Mouse (Mus musculus): ENCODE measurements around the gene Fbxl8. TPM values are rescaled to one million over a fixed set of nuclear protein-coding genes. Genes with fewer than 3 reads are reported as not detected.
A peak's percentile ranks its signal among the peaks of the same experiment; 100 is the strongest.

Gene Fbxl8
- total and polyA plus RNA-seq, 2 experiments from 2014 or later = 1.2 to 3.1 TPM

DNA sequence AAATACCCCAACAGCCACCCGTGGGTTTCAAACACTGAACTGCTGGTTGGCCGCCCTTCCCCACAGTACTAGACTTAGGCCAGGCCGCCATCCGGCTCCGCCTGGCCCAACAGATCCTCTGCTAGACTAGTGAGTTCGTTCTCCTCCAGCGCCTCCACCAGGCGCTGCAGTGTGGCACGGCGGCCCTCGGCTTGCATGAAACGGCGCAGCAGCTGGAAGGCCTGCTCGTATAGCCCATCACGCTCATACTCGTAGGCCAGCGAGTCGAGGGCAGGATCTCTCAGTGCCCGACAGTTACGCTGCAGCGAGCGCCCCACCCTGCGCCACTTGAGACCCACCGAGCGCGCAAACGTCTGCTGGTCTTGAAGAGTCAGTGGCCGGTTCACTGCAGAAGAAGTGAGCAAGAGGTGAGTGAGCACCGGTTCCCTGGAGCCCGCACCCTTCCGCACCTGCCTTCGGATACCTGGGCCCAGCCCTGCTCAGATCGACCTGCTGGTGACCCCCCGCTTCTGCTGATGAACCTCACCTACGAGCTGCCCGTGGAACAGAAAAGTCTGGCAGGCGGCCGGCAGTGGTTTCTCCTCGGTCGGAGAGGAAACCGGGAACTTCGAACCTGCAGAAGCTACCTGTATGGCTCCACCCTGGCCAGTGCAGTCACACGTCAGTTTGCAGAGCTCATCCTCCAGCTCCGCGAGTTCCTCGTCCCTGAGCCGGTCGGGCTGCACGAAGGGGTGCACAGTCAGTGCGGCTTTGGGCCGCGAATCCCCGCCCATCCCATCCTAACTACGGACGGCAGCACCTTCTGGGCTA lies 5.3 kb upstream of the Fbxl8 start:
- ATAC-seq = peak; percentile 43
- Histone ChIP-seq H3K9me3 (ENCODE audit: low read length) (no peaks in the 10 kb centered on the region), H3K27ac (no peak overlapping the region), H3K4me3 (ENCODE audit: low read length) (peak overlapping the region; percentile 35), H3K36me3 (ENCODE audit: insufficient read depth, low read length) (no peaks in the 10 kb centered on the region), H3K4me1 (ENCODE audit: insufficient read depth, low read length) (peaks cover 10% of the 10 kb centered on the region), H3K27me3 (ENCODE audit: insufficient read depth, low read length) (peaks cover 16% of the 10 kb centered on the region), H3K4me2 (ENCODE audit: low read depth, low read length) (peak overlapping the region; percentile 63), H3K9ac (replicated peaks; ENCODE audit: low read length) (0 out of 2 replicates have a peak overlapping the region, but pooled peaks have one; percentile 3)
- peak; percentile 44; the same call in 1 of the 2 replicates for TF ChIP-seq CTCF (IDR thresholded peaks at IDR 0.05; ENCODE audit: low read depth)
- peak; percentile 67 for DNase-seq (ENCODE audit: low spot score)
- WGBS = 3% methylated on average over 55 of the region's 55 CpGs

DNA sequence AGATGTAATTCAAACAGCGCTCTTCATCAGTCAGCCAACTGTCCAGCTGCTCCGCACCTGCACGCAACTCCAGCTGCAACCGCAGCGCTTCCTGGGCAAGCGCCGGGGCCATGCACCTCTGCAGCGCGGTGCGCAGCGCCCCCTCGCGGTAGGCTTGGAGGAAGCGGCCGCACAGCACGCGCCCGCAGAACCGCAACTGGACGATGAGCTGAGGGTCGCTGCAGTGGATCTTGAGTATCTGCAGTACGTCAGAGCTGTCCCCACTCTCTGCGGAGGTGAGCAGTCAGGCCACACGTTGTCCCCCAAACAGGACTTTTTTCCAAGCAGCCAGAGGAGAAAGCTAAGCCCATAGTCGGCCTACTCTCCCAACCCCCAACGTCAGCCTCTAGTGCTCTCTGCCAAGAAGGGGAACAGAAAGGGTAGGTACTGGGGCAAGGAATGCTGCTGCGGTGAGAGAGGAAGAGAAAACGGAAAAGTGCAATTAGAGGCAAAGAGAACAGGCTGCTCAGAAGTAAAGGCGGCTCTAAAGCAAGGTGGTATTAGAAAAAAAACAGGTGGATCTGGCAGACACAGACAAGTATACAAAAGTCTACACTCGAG lies 4.6 kb upstream of the Fbxl8 start:
- peaks cover 10% of the 10 kb centered on the region for H3K4me1 ChIP-seq (ENCODE audit: insufficient read depth, low read length)
- H3K27ac ChIP-seq = no peak overlapping the region
- WGBS = 3% methylated on average over 30 of the region's 30 CpGs
- no peaks in the 10 kb centered on the region for H3K36me3 ChIP-seq (ENCODE audit: insufficient read depth, low read length)
- DNase-seq (ENCODE audit: low spot score) = peak; percentile 88
- 0 out of 2 replicates have a peak overlapping the region, but pooled peaks have one; percentile 3 for H3K9ac ChIP-seq (replicated peaks; ENCODE audit: low read length)
- H3K4me3 ChIP-seq (ENCODE audit: low read length) = peak overlapping the region; percentile 35
- H3K4me2 ChIP-seq (ENCODE audit: low read depth, low read length) = peak overlapping the region; percentile 63
- peak; percentile 92 for TF ChIP-seq CTCF (IDR thresholded peaks at IDR 0.05; ENCODE audit: low read depth)
- peak; percentile 73 for ATAC-seq
- H3K27me3 ChIP-seq (ENCODE audit: insufficient read depth, low read length) = peaks cover 16% of the 10 kb centered on the region
- H3K9me3 ChIP-seq (ENCODE audit: low read length) = no peaks in the 10 kb centered on the region

DNA sequence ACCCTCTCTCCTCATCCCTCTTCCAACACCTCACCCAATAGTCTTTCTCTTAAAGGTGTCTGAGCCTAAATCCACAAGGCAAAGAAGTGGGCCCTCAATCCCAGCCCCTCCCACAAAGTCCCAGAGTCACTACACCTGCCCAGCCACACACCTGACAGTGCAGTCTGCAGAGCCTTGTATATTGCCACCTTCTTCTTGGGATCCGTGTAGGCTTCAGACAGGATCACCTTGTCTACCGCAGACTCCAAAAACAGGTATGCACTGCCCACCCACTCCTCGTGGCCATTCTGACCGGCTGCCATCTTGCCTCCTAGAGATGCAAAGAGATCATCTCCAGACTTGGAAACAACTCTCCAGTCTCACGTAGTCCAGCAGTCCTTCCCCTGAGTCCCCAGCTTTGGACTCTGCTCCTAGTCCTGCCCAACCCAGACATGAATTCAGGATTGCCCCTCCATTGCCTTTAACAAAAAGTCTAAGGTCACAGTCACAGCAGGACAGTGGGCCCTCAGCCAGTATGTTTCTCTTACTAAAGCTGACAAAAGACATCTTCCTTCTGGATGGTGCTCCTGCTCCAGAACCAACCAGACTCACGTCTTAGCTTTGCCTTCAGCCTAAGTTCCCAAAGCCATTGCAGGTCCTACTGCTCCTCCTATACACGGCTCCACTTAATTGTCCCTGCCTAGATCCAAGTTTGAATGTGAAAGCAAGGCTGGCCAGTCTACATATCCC lies 3.9 kb upstream of the Fbxl8 start:
- no peaks in the 10 kb centered on the region for H3K36me3 ChIP-seq (ENCODE audit: insufficient read depth, low read length)
- 67% methylated on average over 7 of the region's 7 CpGs for WGBS
- H3K9me3 ChIP-seq (ENCODE audit: low read length) = no peaks in the 10 kb centered on the region
- H3K4me1 ChIP-seq (ENCODE audit: insufficient read depth, low read length) = peaks cover 10% of the 10 kb centered on the region
- peaks cover 16% of the 10 kb centered on the region for H3K27me3 ChIP-seq (ENCODE audit: insufficient read depth, low read length)
- TF ChIP-seq CTCF (IDR thresholded peaks at IDR 0.05; ENCODE audit: low read depth) = no peak
- H3K4me3 ChIP-seq (ENCODE audit: low read length) = no peak overlapping the region
- DNase-seq (ENCODE audit: low spot score) (no peak), ATAC-seq (no peak)
- H3K4me2 ChIP-seq (ENCODE audit: low read depth, low read length) = no peak overlapping the region
- no peak overlapping the region for H3K27ac ChIP-seq
- no peak overlapping the region for H3K9ac ChIP-seq (replicated peaks; ENCODE audit: low read length)

DNA sequence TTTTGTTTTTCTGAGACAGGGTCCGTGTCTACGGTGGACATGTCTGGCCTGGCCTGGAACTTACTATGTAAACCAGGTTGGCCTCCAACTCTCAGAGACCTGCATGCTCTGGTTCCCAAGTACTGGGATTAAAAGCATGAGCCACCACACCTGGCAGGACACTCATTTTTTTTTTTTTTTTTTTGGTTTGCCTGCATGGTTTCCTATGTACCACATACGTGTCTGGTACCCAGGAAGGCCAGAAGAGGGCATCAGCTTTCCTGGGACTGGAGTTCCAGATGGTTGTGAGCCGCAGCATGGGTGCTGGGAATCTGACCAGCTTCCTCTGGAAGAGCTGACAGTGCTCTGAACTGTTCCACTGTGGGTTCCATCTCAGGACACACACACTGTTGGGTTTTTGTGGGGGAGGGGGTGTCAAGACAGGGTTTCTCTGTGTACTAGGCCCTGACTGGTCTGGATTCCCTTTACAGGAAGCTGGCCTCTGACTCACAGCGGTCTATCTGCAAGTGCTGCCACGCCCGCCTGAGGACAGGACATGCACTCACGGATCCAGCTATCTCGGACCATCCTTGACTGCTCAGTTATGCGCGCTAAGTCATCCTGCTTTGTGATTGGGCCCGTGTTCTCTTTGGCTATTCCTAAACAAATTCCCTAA lies 3.0 kb upstream of the Fbxl8 start:
- no peak for TF ChIP-seq CTCF (IDR thresholded peaks at IDR 0.05; ENCODE audit: low read depth)
- Histone ChIP-seq H3K4me3 (ENCODE audit: low read length) (no peak overlapping the region), H3K27me3 (ENCODE audit: insufficient read depth, low read length) (peaks cover 21% of the 10 kb centered on the region), H3K27ac (no peak overlapping the region), H3K36me3 (ENCODE audit: insufficient read depth, low read length) (no peaks in the 10 kb centered on the region), H3K9ac (replicated peaks; ENCODE audit: low read length) (no peak overlapping the region), H3K4me1 (ENCODE audit: insufficient read depth, low read length) (peaks cover 10% of the 10 kb centered on the region), H3K4me2 (ENCODE audit: low read depth, low read length) (no peak overlapping the region), H3K9me3 (ENCODE audit: low read length) (no peaks in the 10 kb centered on the region)
- WGBS = 90% methylated on average over 12 of the region's 12 CpGs
- no peak for ATAC-seq
- no peak for DNase-seq (ENCODE audit: low spot score)

DNA sequence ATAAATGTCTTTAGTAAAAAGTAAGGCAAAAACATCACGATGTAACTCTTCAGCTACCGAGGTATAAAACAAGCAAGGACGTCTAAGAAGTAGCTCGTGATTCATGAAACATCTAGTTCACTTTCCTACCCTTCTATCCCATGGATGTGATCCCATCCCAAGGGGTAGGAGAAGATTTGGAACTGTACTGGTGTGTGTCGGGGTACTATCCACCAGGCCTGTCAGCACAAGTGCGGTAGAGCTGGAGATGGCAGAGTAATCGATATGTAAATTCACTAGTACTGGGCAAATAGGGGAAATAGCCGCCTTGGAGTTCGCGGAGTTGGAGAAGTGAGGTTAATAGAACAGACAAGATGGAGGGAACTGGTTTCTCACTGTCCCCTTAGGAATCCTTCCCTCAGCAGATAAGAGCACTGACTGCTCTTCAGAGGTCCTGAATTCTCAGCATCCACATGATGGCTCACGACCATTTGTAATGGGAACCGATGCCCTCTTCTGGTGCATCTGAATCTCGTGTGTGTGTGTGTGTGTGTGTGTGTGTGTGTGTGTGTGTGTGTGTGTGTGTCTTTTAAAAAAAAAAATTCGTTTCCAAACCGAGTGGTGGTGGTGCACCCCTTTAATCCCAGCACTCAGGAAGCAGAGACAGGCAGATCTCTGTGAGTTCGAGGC lies 1.1 kb upstream of the Fbxl8 start:
- Histone ChIP-seq H3K27me3 (ENCODE audit: insufficient read depth, low read length) (peaks cover 14% of the 10 kb centered on the region), H3K4me2 (ENCODE audit: low read depth, low read length) (no peak overlapping the region)
- WGBS = 43% methylated on average over 16 of the region's 16 CpGs

DNA sequence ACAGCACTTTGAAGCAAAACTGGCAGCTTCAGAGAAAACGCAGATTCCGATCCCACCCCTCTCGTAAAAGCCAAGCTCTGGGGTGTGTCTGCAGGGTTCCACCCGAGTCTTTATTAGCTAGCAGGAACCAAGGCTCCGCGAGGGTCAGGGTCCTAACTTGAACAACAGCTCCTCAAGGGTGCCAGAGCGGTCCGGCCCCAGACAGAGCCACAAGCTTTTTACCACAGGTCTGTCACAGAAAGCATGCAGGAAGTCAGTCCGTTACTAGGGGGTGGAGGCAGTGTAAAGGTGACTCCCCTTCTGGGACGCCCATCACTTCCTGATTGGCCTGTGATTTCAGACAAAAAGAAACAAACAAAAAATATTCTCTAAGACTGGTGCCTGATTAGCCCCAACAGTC lies 680 bp downstream of the Fbxl8 start:
- no peak for ATAC-seq
- H3K4me3 ChIP-seq (ENCODE audit: low read length) = peak overlapping the region; percentile 64

More for the DNA sequence above, 1.1 kb upstream of the Fbxl8 start:
- DNase-seq (ENCODE audit: low spot score) (no peak), ATAC-seq (no peak)
- Histone ChIP-seq H3K36me3 (ENCODE audit: insufficient read depth, low read length) (no peaks in the 10 kb centered on the region), H3K9ac (replicated peaks; ENCODE audit: low read length) (no peak overlapping the region), H3K27ac (no peak overlapping the region), H3K4me1 (ENCODE audit: insufficient read depth, low read length) (peaks cover 10% of the 10 kb centered on the region), H3K9me3 (ENCODE audit: low read length) (no peaks in the 10 kb centered on the region), H3K4me3 (ENCODE audit: low read length) (no peak overlapping the region)
- no peak; the same call in 1 of the 2 replicates for TF ChIP-seq CTCF (IDR thresholded peaks at IDR 0.05; ENCODE audit: low read depth)

More for the DNA sequence above, 680 bp downstream of the Fbxl8 start:
- no peaks in the 10 kb centered on the region for H3K36me3 ChIP-seq (ENCODE audit: insufficient read depth, low read length)
- H3K27me3 ChIP-seq (ENCODE audit: insufficient read depth, low read length) = peaks cover 27% of the 10 kb centered on the region
- H3K4me2 ChIP-seq (ENCODE audit: low read depth, low read length) = peak overlapping the region; percentile 93
- WGBS = 9% methylated on average over 10 of the region's 10 CpGs
- H3K4me1 ChIP-seq (ENCODE audit: insufficient read depth, low read length) = peaks cover 13% of the 10 kb centered on the region
- no peak overlapping the region for H3K27ac ChIP-seq
- H3K9me3 ChIP-seq (ENCODE audit: low read length) = no peaks in the 10 kb centered on the region
- H3K9ac ChIP-seq (replicated peaks; ENCODE audit: low read length) = no peak overlapping the region
- DNase-seq (ENCODE audit: low spot score) = no peak
- no peak for TF ChIP-seq CTCF (IDR thresholded peaks at IDR 0.05; ENCODE audit: low read depth)

Data from hindbrain, postnatal 0 days (tissue).